Mouse (Mus musculus): ENCODE measurements at regions not wholly inside any gene's neighbourhood (a gene's known extent, or its start where the extent isn't known, plus 50 kb on each side); places are given as distances from the start of the nearest gene placed in this dataset.

- Histone ChIP-seq H3K4me2 (ENCODE audit: low read depth) (no peak overlapping the region), H3K27ac (ENCODE audit: low read depth, low read length) (no peak overlapping the region), H3K9me3 (ENCODE audit: control insufficient read depth, low read length) (no peaks in the 10 kb centered on the region), H3K9ac (ENCODE audit: low read length) (no peak overlapping the region), H3K27me3 (ENCODE audit: control insufficient read depth, insufficient read depth, low read length) (no peaks in the 10 kb centered on the region), H3K4me3 (ENCODE audit: low read depth, low read length) (no peak overlapping the region), H3K4me1 (ENCODE audit: control insufficient read depth, insufficient read depth, low read length) (no peaks in the 10 kb centered on the region), H3K36me3 (ENCODE audit: control insufficient read depth, insufficient read depth, low read length) (no peaks in the 10 kb centered on the region)
- DNase-seq (ENCODE audit: low spot score) (no peak), ATAC-seq (ENCODE audit: insufficient read depth, low FRiP score, low TSS enrichment) (no peak)
These were observed 249.1 kb upstream of the Klf4 start for GRCm38 (mm10) chr4:55781329-55781847.

GRCm38 (mm10) chr4:55779581-55779980, 247.3 kb upstream of the Klf4 start:
- Histone ChIP-seq H3K27me3 (ENCODE audit: control insufficient read depth, insufficient read depth, low read length) (no peaks in the 10 kb centered on the region), H3K4me3 (ENCODE audit: low read depth, low read length) (no peak overlapping the region), H3K27ac (ENCODE audit: low read depth, low read length) (no peak overlapping the region), H3K9ac (ENCODE audit: low read length) (no peak overlapping the region), H3K4me2 (ENCODE audit: low read depth) (no peak overlapping the region), H3K36me3 (ENCODE audit: control insufficient read depth, insufficient read depth, low read length) (no peaks in the 10 kb centered on the region), H3K4me1 (ENCODE audit: control insufficient read depth, insufficient read depth, low read length) (no peaks in the 10 kb centered on the region), H3K9me3 (ENCODE audit: control insufficient read depth, low read length) (no peaks in the 10 kb centered on the region)
- ATAC-seq (ENCODE audit: insufficient read depth, low FRiP score, low TSS enrichment) (no peak), DNase-seq (ENCODE audit: low spot score) (no peak)
- 68% methylated on average over 4 of the region's 4 CpGs for WGBS

GRCm38 (mm10) chr4:55775858-55776257, 243.6 kb upstream of the Klf4 start:
- ATAC-seq (ENCODE audit: insufficient read depth, low FRiP score, low TSS enrichment) = no peak
- WGBS = 68% methylated on average over 7 of the region's 7 CpGs
- DNase-seq (ENCODE audit: low spot score) = no peak
- H3K4me2 ChIP-seq (ENCODE audit: low read depth) = no peak overlapping the region
- H3K27ac ChIP-seq (ENCODE audit: low read depth, low read length) = no peak overlapping the region
- no peaks in the 10 kb centered on the region for H3K9me3 ChIP-seq (ENCODE audit: control insufficient read depth, low read length)
- no peak overlapping the region for H3K4me3 ChIP-seq (ENCODE audit: low read depth, low read length)
- H3K36me3 ChIP-seq (ENCODE audit: control insufficient read depth, insufficient read depth, low read length) = no peaks in the 10 kb centered on the region
- H3K4me1 ChIP-seq (ENCODE audit: control insufficient read depth, insufficient read depth, low read length) = no peaks in the 10 kb centered on the region
- no peak overlapping the region for H3K9ac ChIP-seq (ENCODE audit: low read length)
- no peaks in the 10 kb centered on the region for H3K27me3 ChIP-seq (ENCODE audit: control insufficient read depth, insufficient read depth, low read length)

- Histone ChIP-seq H3K4me2 (ENCODE audit: low read depth) (no peak overlapping the region), H3K9me3 (ENCODE audit: control insufficient read depth, low read length) (no peaks in the 10 kb centered on the region), H3K9ac (ENCODE audit: low read length) (no peak overlapping the region), H3K4me3 (ENCODE audit: low read depth, low read length) (no peak overlapping the region), H3K27me3 (ENCODE audit: control insufficient read depth, insufficient read depth, low read length) (no peaks in the 10 kb centered on the region), H3K27ac (ENCODE audit: low read depth, low read length) (no peak overlapping the region), H3K36me3 (ENCODE audit: control insufficient read depth, insufficient read depth, low read length) (no peaks in the 10 kb centered on the region), H3K4me1 (ENCODE audit: control insufficient read depth, insufficient read depth, low read length) (no peaks in the 10 kb centered on the region)
- ATAC-seq (ENCODE audit: insufficient read depth, low FRiP score, low TSS enrichment) (no peak), DNase-seq (ENCODE audit: low spot score) (no peak)
- WGBS = 95% methylated on average over 4 of the region's 4 CpGs
These were observed 242.3 kb upstream of the Klf4 start for GRCm38 (mm10) chr4:55774571-55774970.

- Histone ChIP-seq H3K36me3 (ENCODE audit: control insufficient read depth, insufficient read depth, low read length) (no peaks in the 10 kb centered on the region), H3K9me3 (ENCODE audit: control insufficient read depth, low read length) (no peaks in the 10 kb centered on the region), H3K27ac (ENCODE audit: low read depth, low read length) (no peak overlapping the region), H3K4me3 (ENCODE audit: low read depth, low read length) (no peak overlapping the region), H3K4me2 (ENCODE audit: low read depth) (no peak overlapping the region), H3K4me1 (ENCODE audit: control insufficient read depth, insufficient read depth, low read length) (no peaks in the 10 kb centered on the region), H3K27me3 (ENCODE audit: control insufficient read depth, insufficient read depth, low read length) (no peaks in the 10 kb centered on the region), H3K9ac (ENCODE audit: low read length) (no peak overlapping the region)
- 83% methylated on average over 3 of the region's 3 CpGs for WGBS
- ATAC-seq (ENCODE audit: insufficient read depth, low FRiP score, low TSS enrichment) = no peak
- no peak for DNase-seq (ENCODE audit: low spot score)
These were observed 237.4 kb upstream of the Klf4 start for GRCm38 (mm10) chr4:55769656-55770055.

- 93% methylated on average over 6 of the region's 6 CpGs for WGBS
- no peak for DNase-seq (ENCODE audit: low spot score)
- Histone ChIP-seq H3K9me3 (ENCODE audit: control insufficient read depth, low read length) (no peaks in the 10 kb centered on the region), H3K4me2 (ENCODE audit: low read depth) (no peak overlapping the region), H3K4me1 (ENCODE audit: control insufficient read depth, insufficient read depth, low read length) (no peaks in the 10 kb centered on the region), H3K4me3 (ENCODE audit: low read depth, low read length) (no peak overlapping the region), H3K27me3 (ENCODE audit: control insufficient read depth, insufficient read depth, low read length) (no peaks in the 10 kb centered on the region), H3K36me3 (ENCODE audit: control insufficient read depth, insufficient read depth, low read length) (no peaks in the 10 kb centered on the region), H3K9ac (ENCODE audit: low read length) (no peak overlapping the region), H3K27ac (ENCODE audit: low read depth, low read length) (no peak overlapping the region)
- ATAC-seq (ENCODE audit: insufficient read depth, low FRiP score, low TSS enrichment) = no peak
These were observed 236.1 kb upstream of the Klf4 start for GRCm38 (mm10) chr4:55768325-55768724.

GRCm38 (mm10) chr4:55767133-55767532, 234.9 kb upstream of the Klf4 start:
- H3K4me3 ChIP-seq (ENCODE audit: low read depth, low read length) = no peak overlapping the region
- H3K4me2 ChIP-seq (ENCODE audit: low read depth) = no peak overlapping the region
- no peak overlapping the region for H3K9ac ChIP-seq (ENCODE audit: low read length)
- no peaks in the 10 kb centered on the region for H3K36me3 ChIP-seq (ENCODE audit: control insufficient read depth, insufficient read depth, low read length)
- DNase-seq (ENCODE audit: low spot score) (no peak), ATAC-seq (ENCODE audit: insufficient read depth, low FRiP score, low TSS enrichment) (no peak)
- H3K27ac ChIP-seq (ENCODE audit: low read depth, low read length) = no peak overlapping the region
- no peaks in the 10 kb centered on the region for H3K27me3 ChIP-seq (ENCODE audit: control insufficient read depth, insufficient read depth, low read length)
- 94% methylated on average over 4 of the region's 4 CpGs for WGBS
- no peaks in the 10 kb centered on the region for H3K4me1 ChIP-seq (ENCODE audit: control insufficient read depth, insufficient read depth, low read length)
- no peaks in the 10 kb centered on the region for H3K9me3 ChIP-seq (ENCODE audit: control insufficient read depth, low read length)

- H3K27ac ChIP-seq (ENCODE audit: low read depth, low read length) = no peak overlapping the region
- DNase-seq (ENCODE audit: low spot score) (no peak), ATAC-seq (ENCODE audit: insufficient read depth, low FRiP score, low TSS enrichment) (no peak)
- H3K9ac ChIP-seq (ENCODE audit: low read length) = no peak overlapping the region
- no peak overlapping the region for H3K4me3 ChIP-seq (ENCODE audit: low read depth, low read length)
- H3K4me1 ChIP-seq (ENCODE audit: control insufficient read depth, insufficient read depth, low read length) = no peaks in the 10 kb centered on the region
- H3K36me3 ChIP-seq (ENCODE audit: control insufficient read depth, insufficient read depth, low read length) = no peaks in the 10 kb centered on the region
- no peak overlapping the region for H3K4me2 ChIP-seq (ENCODE audit: low read depth)
- 96% methylated on average over 2 of the region's 2 CpGs for WGBS
- no peaks in the 10 kb centered on the region for H3K27me3 ChIP-seq (ENCODE audit: control insufficient read depth, insufficient read depth, low read length)
- H3K9me3 ChIP-seq (ENCODE audit: control insufficient read depth, low read length) = no peaks in the 10 kb centered on the region
These were observed 233.5 kb upstream of the Klf4 start for GRCm38 (mm10) chr4:55765780-55766179.

- Histone ChIP-seq H3K36me3 (ENCODE audit: control insufficient read depth, insufficient read depth, low read length) (no peaks in the 10 kb centered on the region), H3K4me2 (ENCODE audit: low read depth) (no peak overlapping the region), H3K27me3 (ENCODE audit: control insufficient read depth, insufficient read depth, low read length) (no peaks in the 10 kb centered on the region), H3K9ac (ENCODE audit: low read length) (no peak overlapping the region), H3K9me3 (ENCODE audit: control insufficient read depth, low read length) (no peaks in the 10 kb centered on the region), H3K4me1 (ENCODE audit: control insufficient read depth, insufficient read depth, low read length) (no peaks in the 10 kb centered on the region), H3K4me3 (ENCODE audit: low read depth, low read length) (no peak overlapping the region), H3K27ac (ENCODE audit: low read depth, low read length) (no peak overlapping the region)
- no peak for DNase-seq (ENCODE audit: low spot score)
- ATAC-seq (ENCODE audit: insufficient read depth, low FRiP score, low TSS enrichment) = no peak
- WGBS = 90% methylated on average over 6 of the region's 6 CpGs
These were observed 230.8 kb upstream of the Klf4 start for GRCm38 (mm10) chr4:55763112-55763511.

All from neural tube, embryonic 11.5 days (tissue).